Mouse (Mus musculus) adrenal gland (tissue): ENCODE data around the gene Bsn.

ENCODE experiments used
- intact Hi-C: fragments of 180-260 bp; cut with DNase I; formaldehyde crosslinking; loops from one replicate; pipeline ENCODE4 v1.15.1; 2025
- long read RNA-seq, 2 experiments: library from polyadenylated mRNA; unstranded; transcript quantifications; one replicate each; pipeline ENCODE4 v2.0.0; 2020; ENCODE audit warnings: borderline replicate concordance in 1 of 2; ENCODE audit not compliant: insufficient replicate concordance in 1 of 2

The Bsn gene
- long read RNA-seq, experiment 1, partial matches to known transcripts = 1 of 1 reads
- long read RNA-seq, experiment 1, other reads (novel, unspliced or antisense) = 0 of 1 reads
- long read RNA-seq, experiment 2, partial matches to known transcripts = 0 of 2 reads
- long read RNA-seq, experiment 2, other reads (novel, unspliced or antisense) = 2 of 2 reads

- intact Hi-C loops = loop anchor here (5.0 kb wide), 2 partner anchors 33 to 48 kb away; no protein-coding TSS in a partner anchor
These were observed at the start of gene Bsn for GRCm38 (mm10) chr9:108189787-108190679. Bsn (minus strand) TSS chr9:108190384.

- intact Hi-C loops = no loop called here
These were observed 49.8 kb upstream of the Bsn start for GRCm38 (mm10) chr9:108239951-108240350.

GRCm38 (mm10) chr9:108238831-108239230, 48.6 kb upstream of the Bsn start:
- intact Hi-C loops = no loop called here

- intact Hi-C loops = no loop called here
These were observed 48.2 kb upstream of the Bsn start for GRCm38 (mm10) chr9:108238402-108238801.

- intact Hi-C loops = no loop called here
These were observed 44.5 kb upstream of the Bsn start for GRCm38 (mm10) chr9:108234682-108235081.

GRCm38 (mm10) chr9:108232908-108233307, 42.7 kb upstream of the Bsn start:
- intact Hi-C loops = no loop called here

GRCm38 (mm10) chr9:108227911-108228649, 37.9 kb upstream of the Bsn start:
- intact Hi-C loops = no loop called here

GRCm38 (mm10) chr9:108225166-108225565, 35.0 kb upstream of the Bsn start:
- intact Hi-C loops = no loop called here

GRCm38 (mm10) chr9:108223633-108224032, 33.4 kb upstream of the Bsn start:
- intact Hi-C loops = no loop called here

GRCm38 (mm10) chr9:108221566-108221965, 31.4 kb upstream of the Bsn start:
- intact Hi-C loops = no loop called here

- intact Hi-C loops = no loop called here
These were observed 30.2 kb upstream of the Bsn start for GRCm38 (mm10) chr9:108220380-108220774.

GRCm38 (mm10) chr9:108219766-108220379, 29.7 kb upstream of the Bsn start:
- intact Hi-C loops = no loop called here

- intact Hi-C loops = no loop called here
These were observed 27.9 kb upstream of the Bsn start for GRCm38 (mm10) chr9:108217936-108218543.

GRCm38 (mm10) chr9:108217406-108217805, 27.2 kb upstream of the Bsn start:
- intact Hi-C loops = no loop called here

- intact Hi-C loops = no loop called here
These were observed 22.9 kb upstream of the Bsn start for GRCm38 (mm10) chr9:108213105-108213504.

- intact Hi-C loops = no loop called here
These were observed 22.2 kb upstream of the Bsn start for GRCm38 (mm10) chr9:108212426-108212825.

GRCm38 (mm10) chr9:108205571-108205901, 15.4 kb upstream of the Bsn start:
- intact Hi-C loops = no loop called here

- intact Hi-C loops = loop anchor here (5.0 kb wide), 2 partner anchors 77 to 108 kb away; no protein-coding TSS in a partner anchor
These were observed 14.8 kb upstream of the Bsn start for GRCm38 (mm10) chr9:108204884-108205570.

GRCm38 (mm10) chr9:108203015-108203414, 12.8 kb upstream of the Bsn start:
- intact Hi-C loops = loop anchor here (5.0 kb wide), 2 partner anchors 79 to 106 kb away; no protein-coding TSS in a partner anchor

- intact Hi-C loops = loop anchor here (5.0 kb wide), 2 partner anchors 80 to 105 kb away; no protein-coding TSS in a partner anchor
These were observed 12.0 kb upstream of the Bsn start for GRCm38 (mm10) chr9:108202169-108202568.
